Mouse (Mus musculus) testis, adult 2 months (tissue): Measurements from ENCODE around the gene Rab11fip5. TPM values are rescaled to one million over a fixed set of nuclear protein-coding genes. Genes with fewer than 3 reads are reported as not detected.
A peak's percentile ranks its signal among the peaks of the same experiment; 100 is the strongest.

Experiments used
- H3K27ac ChIP-seq: fragments of 200-500 bp; 2 replicates; pipeline ENCODE4 v1.5.1; 2012; ENCODE audit warnings: low read depth, low read length; ENCODE audit not compliant: control insufficient read depth, insufficient read depth
- H3K27me3 ChIP-seq: fragments of 200-500 bp; 2 replicates; pipeline ENCODE4 v1.6.1; 2012; ENCODE audit warnings: mild to moderate bottlenecking, low read length, moderate library complexity; ENCODE audit not compliant: control insufficient read depth, insufficient read depth
- H3K36me3 ChIP-seq: fragments of 200-500 bp; 2 replicates; pipeline ENCODE4 v1.6.1; 2012; ENCODE audit warnings: mild to moderate bottlenecking, low read length; ENCODE audit not compliant: control insufficient read depth, insufficient read depth
- H3K4me1 ChIP-seq: fragments of 200-500 bp; 2 replicates; pipeline ENCODE4 v1.6.1; 2012; ENCODE audit warnings: low read length; ENCODE audit not compliant: control insufficient read depth, insufficient read depth
- H3K4me3 ChIP-seq: fragments of 200-500 bp; 2 replicates; pipeline ENCODE4 v1.5.1; 2012; ENCODE audit warnings: low read depth, mild to moderate bottlenecking, low read length, moderate library complexity, mixed read lengths; ENCODE audit not compliant: control insufficient read depth
- CTCF ChIP-seq: fragments of 200-500 bp; IDR thresholded peaks from 2 replicates; pipeline ENCODE4 v1.5.1; 2012; ENCODE audit warnings: low read depth, mild to moderate bottlenecking, inconsistent platforms, low read length, moderate library complexity; ENCODE audit not compliant: control insufficient read depth, insufficient read depth, insufficient replicate concordance
- POLR2A ChIP-seq: fragments of 200-500 bp; IDR thresholded peaks from 2 replicates; pipeline ENCODE4 v1.6.1; 2012; ENCODE audit warnings: low read depth, mild to moderate bottlenecking, inconsistent platforms, low read length, moderate library complexity; ENCODE audit not compliant: control insufficient read depth
- polyA plus RNA-seq: library from polyadenylated mRNA; depleted of rRNA; stranded (reverse); fragments of >200 nt; gene quantifications from 2 replicates; pipeline ENCODE4 v1.2.3, GENCODE M21; 2012

The Rab11fip5 gene
- polyA plus RNA-seq, 1 experiment, result 160 TPM

DNA sequence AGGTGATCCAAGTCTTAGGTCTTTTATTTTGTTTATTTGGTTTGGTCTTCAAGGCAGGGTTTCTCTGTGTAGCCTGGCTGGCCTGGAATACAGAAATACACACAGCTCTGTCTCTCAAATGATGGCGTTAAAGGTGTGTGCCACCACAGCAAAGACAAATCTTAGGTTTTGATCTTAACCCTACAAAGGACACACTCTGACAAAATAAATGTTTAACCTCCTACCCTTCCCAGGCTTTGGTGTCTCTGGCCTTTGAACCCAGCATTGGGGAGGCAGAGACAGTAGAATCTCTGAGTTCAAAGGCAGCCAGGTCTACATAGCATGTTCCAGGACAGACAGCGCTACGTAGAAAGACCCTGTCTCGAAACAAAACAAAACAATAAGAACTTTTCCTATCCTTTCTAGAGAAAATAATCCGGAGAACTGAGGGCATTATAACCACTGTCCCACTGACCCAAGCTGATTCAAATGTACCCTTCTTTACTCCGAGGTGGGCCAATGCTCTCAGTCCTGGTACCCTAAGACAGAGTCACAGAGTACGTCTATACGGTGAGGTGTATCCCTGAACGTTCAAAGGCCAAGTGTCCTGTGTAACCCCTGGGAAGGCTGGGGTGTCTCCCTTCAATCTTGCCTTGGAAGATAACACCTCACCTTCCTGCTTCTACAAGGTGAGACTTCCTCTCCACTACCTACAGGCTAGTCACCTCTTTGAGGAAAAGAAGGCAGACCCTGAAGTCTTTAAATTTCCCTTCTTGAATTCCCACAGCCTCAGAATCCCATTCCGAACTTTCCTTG lies 1.2 kb downstream of the Rab11fip5 start:
- Histone ChIP-seq H3K27me3 (no peaks in the 10 kb centered on the region), H3K36me3 (no peaks in the 10 kb centered on the region), H3K4me3 (peak overlapping the region; percentile 87), H3K4me1 (peaks cover 23% of the 10 kb centered on the region), H3K27ac (peak overlapping the region; percentile 84)
- TF ChIP-seq CTCF (no peak), POLR2A (no peak)

DNA sequence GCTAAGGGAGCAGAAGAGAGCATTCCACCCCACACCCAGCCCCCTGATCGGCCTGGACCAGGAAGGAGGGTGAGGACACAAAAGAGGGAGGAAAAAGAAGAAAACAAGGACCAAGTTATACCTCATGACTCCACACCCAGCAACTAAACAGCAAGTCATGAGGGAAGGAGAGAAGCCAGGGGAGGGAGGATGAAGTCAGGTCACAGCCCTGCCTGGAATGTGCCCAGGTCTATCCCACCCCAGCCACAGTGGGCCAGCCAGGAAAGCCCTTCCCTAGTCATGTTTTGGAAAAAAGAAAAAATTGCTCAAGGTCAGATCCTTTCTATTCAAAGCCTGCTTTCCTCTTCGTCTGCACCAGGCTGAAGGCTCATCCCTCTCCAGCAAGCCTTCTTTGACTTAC lies 1.9 kb downstream of the Rab11fip5 start:
- peak overlapping the region; percentile 47 for H3K27ac ChIP-seq
- no peak for TF ChIP-seq CTCF
- TF ChIP-seq POLR2A, result no peak
- peaks cover 23% of the 10 kb centered on the region for H3K4me1 ChIP-seq
- no peaks in the 10 kb centered on the region for H3K27me3 ChIP-seq
- no peaks in the 10 kb centered on the region for H3K36me3 ChIP-seq
- H3K4me3 ChIP-seq, result peak overlapping the region; percentile 87

DNA sequence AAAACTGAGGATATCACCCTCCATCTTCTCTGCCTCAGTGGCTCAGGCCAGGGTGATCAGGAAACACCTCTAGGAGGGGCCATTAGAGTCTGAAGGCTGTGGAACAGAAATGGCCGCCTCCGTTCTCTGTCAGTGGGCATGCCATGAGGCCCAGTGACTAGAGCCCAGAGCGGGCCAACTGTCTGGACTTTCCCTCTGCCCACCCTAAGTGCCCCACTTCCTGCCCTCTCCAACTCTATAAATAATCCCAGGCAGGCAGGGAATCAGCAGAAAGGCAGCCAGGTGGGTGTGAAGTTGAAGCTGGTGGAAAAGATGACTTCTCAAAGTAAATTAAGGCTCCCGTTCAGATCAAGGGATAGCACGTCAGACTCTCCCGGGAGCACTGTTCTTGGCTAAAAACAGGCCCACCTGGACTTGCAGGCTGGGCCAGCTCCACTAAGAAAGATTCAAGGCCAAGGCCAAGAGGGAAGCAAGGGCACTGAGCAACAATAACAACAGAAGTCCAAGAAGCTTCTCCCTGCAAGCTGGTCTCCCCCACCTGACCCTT lies 2.5 kb downstream of the Rab11fip5 start:
- TF ChIP-seq CTCF (no peak), POLR2A (0 out of 2 replicates have a peak, but pooled peaks have one; percentile 14)

DNA sequence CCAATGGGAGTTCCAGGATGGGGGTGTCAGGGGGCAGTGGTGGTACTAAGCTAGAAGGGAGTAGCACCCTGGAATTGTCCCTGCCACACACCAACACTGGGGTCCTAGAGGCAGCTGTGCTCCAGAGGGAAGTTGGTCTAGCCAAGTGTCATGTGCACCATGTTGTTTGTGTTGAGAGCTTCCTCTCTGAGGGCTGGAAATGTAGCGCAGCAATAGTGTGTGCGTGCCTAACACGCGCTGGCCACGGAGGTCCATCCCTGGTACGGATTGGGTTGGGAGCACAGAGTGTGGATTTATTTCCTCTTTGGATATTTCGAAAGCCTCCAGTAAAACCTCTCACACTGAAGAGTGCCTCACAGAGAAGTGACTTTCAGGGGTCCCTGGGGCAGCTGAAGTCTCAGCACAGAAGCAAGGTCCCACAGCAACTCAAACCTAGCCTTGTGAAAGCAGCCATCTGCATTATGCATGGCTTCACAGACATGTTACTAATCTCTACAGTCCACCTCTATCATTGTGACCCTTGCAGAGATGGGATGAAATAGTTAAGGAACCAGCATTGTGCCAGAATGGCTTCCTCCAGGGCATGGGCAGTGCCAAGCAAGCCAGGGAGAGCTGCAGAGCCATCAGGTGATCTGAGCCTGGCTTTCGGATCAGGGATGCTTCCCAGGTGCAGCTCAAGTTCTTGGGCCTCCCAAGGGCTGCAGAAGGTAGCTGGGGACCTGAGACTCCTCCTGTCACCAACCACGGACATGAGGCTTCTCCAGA lies 3.6 kb downstream of the Rab11fip5 start:
- H3K4me1 ChIP-seq, result peaks cover 23% of the 10 kb centered on the region
- H3K4me3 ChIP-seq, result peak overlapping the region; percentile 64
- no peaks in the 10 kb centered on the region for H3K27me3 ChIP-seq
- TF ChIP-seq POLR2A, result no peak
- no peak for TF ChIP-seq CTCF
- H3K27ac ChIP-seq, result no peak overlapping the region
- no peaks in the 10 kb centered on the region for H3K36me3 ChIP-seq

More for the DNA sequence above, 2.5 kb downstream of the Rab11fip5 start:
- H3K36me3 ChIP-seq, result no peaks in the 10 kb centered on the region
- H3K27me3 ChIP-seq, result no peaks in the 10 kb centered on the region
- H3K27ac ChIP-seq, result peak overlapping the region; percentile 47
- H3K4me3 ChIP-seq, result peak overlapping the region; percentile 87
- H3K4me1 ChIP-seq, result peaks cover 23% of the 10 kb centered on the region

DNA sequence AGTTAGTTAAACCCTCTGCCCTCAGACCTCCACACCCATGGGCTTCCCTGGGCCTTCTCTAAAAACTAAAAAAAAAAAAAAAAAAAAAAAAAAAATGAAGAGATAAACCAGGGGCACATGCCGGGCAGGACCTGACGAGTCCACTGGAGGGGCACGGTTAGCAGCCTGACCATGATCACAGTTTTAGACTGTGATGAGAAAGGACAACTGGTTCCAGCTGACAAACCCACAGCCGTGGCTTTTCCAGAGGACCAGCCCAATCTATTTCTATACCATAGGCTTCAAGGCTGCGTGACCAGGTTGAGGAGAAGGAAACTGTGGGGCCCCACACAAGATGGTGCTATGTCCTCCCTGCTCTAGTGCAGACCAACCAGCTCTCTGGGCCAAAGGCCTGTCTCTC lies 4.4 kb downstream of the Rab11fip5 start:
- H3K36me3 ChIP-seq, result no peaks in the 10 kb centered on the region
- no peak overlapping the region for H3K4me3 ChIP-seq
- no peak overlapping the region for H3K27ac ChIP-seq
- H3K27me3 ChIP-seq, result no peaks in the 10 kb centered on the region
- TF ChIP-seq CTCF (no peak), POLR2A (no peak)
- H3K4me1 ChIP-seq, result peaks cover 23% of the 10 kb centered on the region

DNA sequence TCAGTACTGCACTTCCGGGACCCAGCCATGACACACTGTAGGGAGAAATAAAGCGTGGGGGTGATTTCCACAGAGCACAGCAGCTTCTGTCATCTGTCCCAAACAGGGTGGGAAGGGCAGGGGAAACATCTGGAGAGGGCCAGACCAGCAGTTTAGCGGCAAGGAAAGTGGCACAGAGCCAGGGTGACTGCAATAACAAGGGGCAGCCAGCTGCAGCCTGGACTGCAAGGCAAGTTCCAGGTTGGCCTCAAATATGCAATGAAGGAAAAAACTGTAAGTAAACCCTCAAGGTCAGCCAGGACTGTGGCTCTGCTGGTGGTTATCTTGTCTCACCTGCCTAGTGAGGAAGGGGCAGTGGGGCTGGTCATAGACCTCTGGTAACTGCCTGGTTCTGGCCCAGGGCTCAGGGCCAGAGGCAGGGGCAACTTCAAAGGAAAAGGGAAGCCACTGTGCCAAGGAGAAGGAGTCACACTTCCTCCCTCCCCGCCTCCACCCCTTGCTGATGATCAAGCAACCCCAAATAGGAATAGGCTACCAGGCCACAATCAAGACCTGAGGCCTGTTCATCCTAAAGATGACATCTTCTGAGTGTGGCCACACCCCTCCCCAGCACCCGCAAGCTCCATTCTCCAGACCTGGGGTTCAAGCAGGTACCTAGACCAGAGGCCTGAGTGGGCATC lies 5.1 kb downstream of the Rab11fip5 start:
- Histone ChIP-seq H3K27me3 (no peaks in the 10 kb centered on the region), H3K4me1 (peaks cover 20% of the 10 kb centered on the region), H3K4me3 (no peak overlapping the region), H3K27ac (no peak overlapping the region), H3K36me3 (no peaks in the 10 kb centered on the region)
- no peak for TF ChIP-seq CTCF
- no peak for TF ChIP-seq POLR2A

DNA sequence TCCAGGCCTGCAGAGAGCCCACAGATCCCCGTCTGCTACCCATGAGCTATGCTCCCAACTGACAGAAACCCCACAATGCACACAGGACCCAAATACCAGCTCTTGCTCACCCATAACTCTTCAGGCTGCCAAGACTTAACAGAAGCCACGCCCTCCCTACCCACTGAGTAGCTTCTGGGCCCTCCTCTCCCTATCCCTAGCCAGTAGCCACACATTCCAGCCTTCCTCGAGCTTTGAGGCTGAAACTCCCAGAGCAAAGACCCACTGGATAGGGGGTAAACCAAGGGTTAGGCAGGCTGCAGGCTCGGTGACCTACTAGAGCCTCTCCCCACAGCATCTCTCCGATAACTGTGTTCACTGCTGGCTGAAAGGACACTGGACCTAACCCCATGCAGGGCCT lies 5.7 kb downstream of the Rab11fip5 start:
- Histone ChIP-seq H3K27ac (0 out of 2 replicates have a peak overlapping the region, but pooled peaks have one; percentile 2), H3K4me3 (no peak overlapping the region), H3K36me3 (no peaks in the 10 kb centered on the region), H3K27me3 (no peaks in the 10 kb centered on the region), H3K4me1 (peaks cover 20% of the 10 kb centered on the region)
- TF ChIP-seq CTCF (no peak), POLR2A (no peak)
